Mouse (Mus musculus) lung, postnatal 0 days (tissue): ENCODE measurements around the gene Gltp.

ENCODE experiments used
- CTCF ChIP-seq: IDR thresholded peaks from 2 replicates; pipeline ENCODE4 v1.5.1; 2016; ENCODE audit warnings: antibody characterized with exemption, mild to moderate bottlenecking
- EP300 ChIP-seq: IDR thresholded peaks from 2 replicates; pipeline ENCODE4 v1.6.1; 2016; ENCODE audit warnings: antibody characterized with exemption, mild to moderate bottlenecking, control low read depth

- TF ChIP-seq CTCF (no peak), EP300 (no peak)
Observed at GRCm38 (mm10) chr5:114655721-114656120, 35.1 kb downstream of the Gltp start.
